Mouse (Mus musculus): ENCODE results near the gene Acrbp.

Gene Acrbp

GRCm38 (mm10) chr6:125099421-125099971 is 50.0 kb downstream of the Acrbp start:
- DNase-seq (ENCODE audit: low spot score), result no peak

GRCm38 (mm10) chr6:125101444-125101843 is 52.0 kb downstream of the Acrbp start:
- DNase-seq (ENCODE audit: low spot score), result no peak

- no peak for DNase-seq (ENCODE audit: low spot score)
Observed at GRCm38 (mm10) chr6:125104223-125104622, 54.7 kb downstream of the Acrbp start.

GRCm38 (mm10) chr6:125107705-125108104 is 58.2 kb downstream of the Acrbp start:
- no peak for DNase-seq (ENCODE audit: low spot score)

GRCm38 (mm10) chr6:125109371-125109770 is 59.9 kb downstream of the Acrbp start:
- DNase-seq (ENCODE audit: low spot score), result no peak

GRCm38 (mm10) chr6:125110927-125111326 is 61.4 kb downstream of the Acrbp start:
- DNase-seq (ENCODE audit: low spot score), result peak; percentile 70

GRCm38 (mm10) chr6:125112553-125112952 is 63.1 kb downstream of the Acrbp start:
- DNase-seq (ENCODE audit: low spot score), result no peak

All from embryo, embryonic 10 days (tissue).